ENCODE assay signal across 17 mouse cellular contexts in genomic region chr15:11165883-11166282, GRCm38 (mm10).
A peak's percentile ranks its signal among the peaks of the same experiment; 100 is the strongest.
DNase-seq lines count a peak whose midpoint lies in the region; ATAC-seq and TF ChIP-seq lines count a peak whose summit lies in the region.
"Had no signal": no experiment of that assay in that cellular context is flagged by ENCODE, and none has a peak within 500 bp of the region (broad histone marks: within the 10 kb centered on the region; RNA-seq: fewer than 3 reads in every experiment).

No protein-coding gene starts in this region.

- peaks cover 4% of the 10 kb centered on the region; the same call in 1 of the 2 replicates for H3K4me1 ChIP-seq in kidney, postnatal 0 days (replicated peaks; ENCODE audit: insufficient read depth, low read length)
- H3K4me1 ChIP-seq: embryonic facial prominence, embryonic 12.5 days; midbrain, embryonic 12.5 days had no signal

- intact Hi-C loops in gastrocnemius, postnatal 14 days (cut with DNase I; ENCODE audit: low total_unique reads) = no loop called here
- intact Hi-C loops in heart, postnatal 14 days (cut with DNase I) = no loop called here

- TF ChIP-seq CTCF in kidney, postnatal 0 days (IDR thresholded peaks at IDR 0.05; ENCODE audit: low read depth) = no peak

- no peaks in the 10 kb centered on the region for H3K36me3 ChIP-seq in kidney, postnatal 0 days (ENCODE audit: insufficient read depth, low read length)
- H3K36me3 ChIP-seq: embryonic facial prominence, embryonic 12.5 days; lung, embryonic 15.5 days; midbrain, embryonic 12.5 days had no signal

- no peaks in the 10 kb centered on the region for H3K27me3 ChIP-seq in kidney, postnatal 0 days (ENCODE audit: insufficient read depth, low read length)
- H3K27me3 ChIP-seq: embryonic facial prominence, embryonic 12.5 days; lung, embryonic 15.5 days; midbrain, embryonic 12.5 days had no signal

- no peak overlapping the region for H3K4me3 ChIP-seq in kidney, postnatal 0 days (replicated peaks; ENCODE audit: low read depth, low read length)
- H3K4me3 ChIP-seq: embryonic facial prominence, embryonic 12.5 days; lung, embryonic 15.5 days; midbrain, embryonic 12.5 days had no signal

- DNase-seq in gastrocnemius, postnatal 14 days = peak; percentile 9
- no peak for DNase-seq in gastrocnemius, postnatal 25 days
- DNase-seq in kidney, postnatal 0 days (ENCODE audit: low spot score) = peak; percentile 80
- DNase-seq in kidney, adult 11 months = no peak
- DNase-seq in A20 (ENCODE audit: low read depth, low spot score) = peak; percentile 3
- peak; percentile 19 to 50 for DNase-seq in heart, postnatal 14 days
- no peak for DNase-seq in left cerebral cortex, adult 11 months (ENCODE audit: low spot score)
- no peak for DNase-seq in adrenal gland, postnatal 25 days
- DNase-seq: cerebellum, postnatal 10 days; gastrocnemius, postnatal 36 days; liver; thymus, postnatal 25 days had no signal

- WGBS in kidney, postnatal 0 days = 30% methylated on average over 3 of the region's 3 CpGs

- H3K27ac ChIP-seq in kidney, postnatal 0 days = no peak overlapping the region
- H3K27ac ChIP-seq: embryonic facial prominence, embryonic 12.5 days; lung, embryonic 15.5 days; midbrain, embryonic 12.5 days had no signal

- H3K9ac ChIP-seq in kidney, postnatal 0 days (ENCODE audit: low read depth, low read length) = no peak overlapping the region
- H3K9ac ChIP-seq: embryonic facial prominence, embryonic 12.5 days; lung, embryonic 15.5 days; midbrain, embryonic 12.5 days had no signal

- no peak overlapping the region for H3K4me2 ChIP-seq in kidney, postnatal 0 days (ENCODE audit: low read length)
- H3K4me2 ChIP-seq: embryonic facial prominence, embryonic 12.5 days; lung, embryonic 15.5 days; midbrain, embryonic 12.5 days had no signal

- ATAC-seq in kidney, postnatal 0 days (replicated peaks; ENCODE audit: low FRiP score, low read depth) = peak; percentile 59
- ATAC-seq: intestine, postnatal 0 days; Patski had no signal

- H3K9me3 ChIP-seq in kidney, postnatal 0 days (replicated peaks; ENCODE audit: low read length) = no peaks in the 10 kb centered on the region
- H3K9me3 ChIP-seq: embryonic facial prominence, embryonic 12.5 days; lung, embryonic 15.5 days; midbrain, embryonic 12.5 days had no signal

Comparison
In these comparisons a context has a peak if more than half of its experiments do, and no peak if none do; other contexts are left out.
1. DNase-seq: peak in gastrocnemius, postnatal 14 days (single experiment), kidney, postnatal 0 days (single experiment), A20 (single experiment) and heart, postnatal 14 days (2 of 2); none in gastrocnemius, postnatal 25 days (single experiment), kidney, adult 11 months (single experiment), left cerebral cortex, adult 11 months (single experiment) and adrenal gland, postnatal 25 days (single experiment).